Mouse (Mus musculus): Measurements from ENCODE around the gene Rtn1.

Gene Rtn1

DNA sequence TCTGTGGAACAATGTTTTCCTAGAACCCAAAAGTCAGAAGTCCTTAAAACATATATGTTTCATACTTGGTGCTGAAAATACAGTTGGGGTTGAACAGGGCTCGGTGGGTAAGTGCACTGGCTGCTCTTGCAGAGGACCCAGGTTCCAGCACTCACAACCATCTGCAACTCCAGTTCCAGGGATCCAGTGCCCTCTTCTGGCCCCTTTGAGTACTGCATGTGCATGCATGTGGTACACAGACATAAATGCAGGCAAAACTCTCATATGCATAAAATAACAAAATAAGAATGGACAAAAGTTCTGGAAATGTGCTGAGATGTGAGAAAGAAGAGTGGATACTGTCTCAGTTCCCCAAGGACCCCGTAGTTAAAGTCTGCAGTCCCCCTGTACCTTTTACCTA is 141.2 kb downstream of the Rtn1 start:
- no peak for DNase-seq

DNA sequence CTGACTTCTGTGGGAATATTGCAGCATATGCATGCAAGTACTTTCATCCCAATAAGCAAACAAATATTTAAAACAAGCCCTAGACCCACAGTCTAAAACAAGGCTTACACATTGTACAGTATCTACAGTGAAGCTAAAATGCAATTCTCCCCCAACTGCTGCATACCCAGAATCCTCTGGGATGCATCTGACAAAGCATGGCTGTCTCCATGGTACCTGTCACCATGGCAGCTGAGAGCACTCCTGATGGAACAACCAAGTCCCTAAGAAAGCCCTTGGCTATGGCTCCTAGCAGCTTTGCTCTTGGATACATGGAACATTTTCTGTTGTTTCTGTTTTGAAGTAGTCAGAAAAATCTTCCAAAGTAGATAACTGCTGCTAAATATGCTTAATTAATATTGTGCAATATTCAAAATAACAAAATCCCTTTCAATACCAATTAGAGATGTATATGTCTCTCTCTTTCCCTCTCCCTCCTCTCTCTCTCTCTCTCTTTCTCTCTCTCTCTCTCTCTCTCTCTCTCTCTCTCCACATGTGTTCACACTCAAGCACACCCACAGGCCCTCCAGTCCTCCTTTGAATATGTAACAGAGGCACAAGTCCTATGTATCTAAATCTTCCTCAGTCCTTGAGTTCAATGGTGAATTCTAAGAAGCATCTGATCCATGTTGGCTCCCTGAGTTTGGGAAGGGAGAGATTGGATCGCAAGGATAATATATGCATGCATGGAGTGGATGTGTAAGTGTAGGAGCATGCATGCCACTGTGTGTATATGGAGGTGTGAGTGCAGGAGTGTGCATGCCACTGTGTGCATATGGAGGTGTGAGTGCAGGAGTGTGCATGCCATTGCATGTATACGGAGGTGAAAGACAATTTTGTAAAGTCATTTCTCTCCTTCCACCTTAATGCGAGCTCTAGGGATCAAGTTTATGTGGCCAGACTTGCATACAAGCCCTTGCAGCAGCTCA is 143.3 kb downstream of the Rtn1 start:
- DNase-seq, result peak; percentile 80

DNA sequence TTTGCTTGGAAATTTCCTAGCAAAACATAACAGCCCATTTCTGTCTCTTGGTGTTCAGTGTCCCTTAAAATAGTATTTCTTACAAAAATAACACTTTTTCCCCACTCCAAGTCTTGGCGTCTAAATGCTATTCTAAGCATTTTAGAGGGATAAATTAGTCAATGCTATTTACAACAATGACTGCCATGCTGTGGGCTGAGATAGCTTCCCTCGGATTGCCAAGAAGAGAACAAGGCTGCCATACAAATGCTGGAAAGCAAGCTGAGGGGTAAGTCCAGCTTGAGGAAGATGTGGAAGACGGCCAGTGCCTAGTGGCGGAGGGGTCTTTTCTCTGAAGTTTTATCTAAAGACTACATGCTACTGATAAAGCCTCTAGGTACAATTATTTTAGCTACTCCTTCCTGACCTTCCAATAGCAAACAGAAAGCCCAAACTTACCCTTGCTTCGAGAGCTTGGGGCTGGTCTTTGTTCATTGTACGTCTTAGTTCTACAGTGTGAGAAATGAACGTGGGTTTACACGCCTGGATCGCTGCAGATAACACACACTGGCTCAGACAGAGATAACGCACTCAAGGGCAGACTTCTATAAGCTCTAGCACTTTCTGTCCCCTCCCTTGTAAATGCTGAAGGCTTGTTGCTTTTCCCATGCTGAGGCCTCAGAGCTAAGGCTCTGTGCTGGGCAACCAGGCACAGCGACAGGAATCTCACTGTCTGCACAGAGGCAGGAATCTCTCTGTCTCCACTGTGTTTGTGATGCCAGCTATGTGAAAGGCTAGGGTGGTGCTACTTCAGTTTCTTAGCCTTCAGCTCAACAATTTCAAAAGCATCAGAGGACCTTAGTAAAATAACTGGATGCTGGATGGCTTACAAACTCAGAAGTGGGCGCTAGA is 145.4 kb downstream of the Rtn1 start:
- no peak for DNase-seq

DNA sequence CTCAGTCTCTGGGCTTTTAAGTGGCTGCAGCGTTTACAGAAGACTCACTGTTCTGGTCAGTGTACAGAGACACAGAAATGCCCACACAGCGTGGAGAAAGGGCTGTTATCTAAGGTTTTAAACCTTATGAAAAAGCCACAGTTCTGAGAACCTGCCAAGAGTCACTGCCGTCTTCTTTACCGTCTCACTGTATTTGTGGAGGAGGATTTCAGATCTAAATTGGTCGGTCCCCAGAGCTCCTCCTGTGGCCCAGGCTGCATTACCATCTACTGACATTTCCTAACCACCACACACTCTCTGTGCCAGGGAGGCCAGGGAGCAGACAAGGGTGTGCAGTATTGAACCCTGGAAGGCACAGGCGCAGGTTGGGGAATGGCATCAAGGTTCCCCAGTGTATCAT is 151.9 kb downstream of the Rtn1 start:
- no peak for DNase-seq

DNA sequence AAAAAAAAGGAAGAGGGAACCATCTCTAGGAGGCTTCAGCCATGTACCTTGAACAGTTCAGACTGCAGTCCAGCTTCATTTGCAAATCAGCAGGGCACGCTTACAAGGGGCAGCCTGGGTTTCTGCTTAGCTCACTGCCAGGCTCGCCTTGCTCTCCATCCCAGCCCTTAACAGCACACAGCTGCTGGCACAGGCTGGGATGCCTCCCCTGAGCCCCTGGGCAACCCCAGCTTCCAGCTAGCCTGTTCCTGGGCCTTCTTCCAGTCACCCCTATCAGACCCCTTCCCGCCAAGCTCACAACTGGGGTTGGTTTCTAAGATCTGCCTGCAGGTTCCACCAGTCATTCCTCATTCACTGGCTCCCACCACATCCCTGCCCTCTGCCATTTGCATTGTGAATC is 155.8 kb downstream of the Rtn1 start:
- DNase-seq, result no peak

DNA sequence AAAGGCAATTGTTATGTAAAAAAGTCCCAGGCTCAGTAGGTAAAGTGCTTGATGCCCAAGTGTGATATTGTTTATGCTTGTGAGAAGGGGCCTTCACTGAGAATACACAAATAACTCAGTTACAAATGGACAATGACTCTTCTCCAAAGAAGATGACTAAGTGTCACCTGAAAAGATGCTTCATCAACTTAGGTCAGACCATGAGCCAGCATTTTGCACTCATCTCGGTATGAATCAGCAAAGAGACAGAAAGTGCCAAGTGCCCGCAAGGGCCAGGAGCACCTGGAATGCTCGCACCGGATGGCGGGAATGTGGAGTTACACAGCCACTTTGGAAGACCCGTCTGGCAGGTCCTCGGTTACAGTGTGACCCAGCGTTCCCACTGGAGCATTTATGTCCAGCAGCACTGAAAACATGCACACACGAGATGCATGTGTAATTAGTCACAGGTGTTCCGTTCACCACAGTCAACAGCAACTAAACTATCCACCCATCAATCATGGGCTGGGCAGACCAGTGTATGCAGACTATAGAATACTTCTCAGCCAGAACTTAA is 156.9 kb downstream of the Rtn1 start:
- no peak for DNase-seq

DNA sequence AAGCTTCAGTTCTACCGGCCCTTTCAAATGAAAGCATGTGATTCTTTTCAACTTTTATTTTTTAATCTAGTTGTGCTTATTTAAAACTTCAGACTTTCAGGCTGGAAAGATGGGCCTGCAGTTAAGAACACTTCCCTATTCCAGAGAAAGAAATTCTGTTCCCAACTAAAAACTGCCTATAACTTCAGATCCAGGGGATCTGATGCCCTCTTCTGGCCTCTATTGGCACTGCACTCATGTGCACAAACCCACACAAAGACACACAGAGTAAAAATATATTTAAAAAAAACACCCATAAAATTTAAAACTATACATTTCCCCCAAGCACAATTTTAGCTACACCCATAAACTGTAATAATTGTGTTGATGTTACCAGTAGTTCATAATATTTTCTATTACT is 163.9 kb downstream of the Rtn1 start:
- no peak for DNase-seq

DNA sequence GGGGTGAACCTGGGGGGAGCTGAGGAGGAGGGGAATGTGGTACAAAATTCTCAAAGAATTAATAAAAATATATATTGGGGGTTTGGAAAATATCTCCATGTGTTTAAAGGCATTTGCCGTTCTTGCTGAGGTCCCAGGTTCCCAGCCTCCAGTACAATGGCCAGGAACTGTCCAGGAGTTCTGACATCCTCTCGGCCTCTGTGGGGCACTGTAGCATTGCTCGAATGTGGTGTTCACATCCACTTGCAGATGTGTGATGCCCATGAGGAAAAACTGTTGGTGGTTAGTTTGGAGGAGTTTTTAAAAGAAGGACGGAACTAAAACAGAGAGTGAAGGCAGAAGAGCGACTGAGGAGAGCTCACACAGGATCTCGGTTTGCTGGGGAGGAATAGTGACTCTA is 166.0 kb downstream of the Rtn1 start:
- no peak for DNase-seq

DNA sequence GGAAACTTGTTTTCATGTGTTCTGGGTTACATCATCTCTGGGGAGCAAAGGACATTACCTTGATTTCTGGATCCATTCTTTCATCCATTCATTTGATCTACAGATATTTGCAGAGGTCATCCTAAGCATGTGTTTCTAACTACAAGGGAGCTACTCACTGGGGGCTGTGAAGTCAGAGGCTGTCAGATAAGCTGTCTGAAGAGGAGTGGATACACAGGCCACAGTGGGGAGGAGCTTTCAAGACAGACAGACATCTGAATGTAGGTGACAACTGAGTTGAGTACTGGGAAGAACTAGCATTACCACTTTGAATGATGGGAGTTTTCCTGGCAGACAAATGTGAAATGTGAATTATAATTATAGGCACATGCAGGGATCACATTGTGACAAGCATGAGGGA is 168.3 kb downstream of the Rtn1 start:
- no peak for DNase-seq

DNA sequence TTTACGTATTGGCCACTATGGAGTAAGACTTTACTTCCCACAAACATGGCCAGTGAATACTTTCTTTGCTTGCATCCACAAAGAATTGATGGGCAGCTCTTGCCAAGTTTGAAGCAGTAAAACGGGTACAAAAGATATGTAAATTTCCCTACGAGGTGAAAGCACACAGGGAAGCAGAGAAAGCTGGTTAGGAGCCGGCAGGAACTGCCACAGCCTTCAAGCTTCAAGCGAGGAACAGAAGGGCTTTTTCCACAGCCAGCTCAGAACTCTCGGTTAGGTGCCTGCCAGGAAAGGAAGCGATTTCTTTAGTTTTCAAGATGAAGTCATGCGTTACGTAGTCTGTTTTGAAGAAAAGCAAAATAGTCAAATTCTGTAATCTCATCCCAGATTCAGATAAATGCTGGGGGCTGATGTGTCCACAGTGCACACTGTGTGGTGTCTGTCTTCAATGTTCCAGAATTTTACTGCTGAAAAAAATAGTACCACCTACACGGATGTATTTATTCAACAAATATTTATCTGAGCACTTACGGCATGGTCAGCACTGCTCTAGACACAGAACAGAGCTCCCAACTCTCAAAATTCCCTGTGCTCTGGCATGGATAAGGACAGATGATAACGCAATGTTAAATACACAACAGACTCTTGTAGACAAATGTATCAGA is 169.5 kb downstream of the Rtn1 start:
- DNase-seq, result no peak

DNA sequence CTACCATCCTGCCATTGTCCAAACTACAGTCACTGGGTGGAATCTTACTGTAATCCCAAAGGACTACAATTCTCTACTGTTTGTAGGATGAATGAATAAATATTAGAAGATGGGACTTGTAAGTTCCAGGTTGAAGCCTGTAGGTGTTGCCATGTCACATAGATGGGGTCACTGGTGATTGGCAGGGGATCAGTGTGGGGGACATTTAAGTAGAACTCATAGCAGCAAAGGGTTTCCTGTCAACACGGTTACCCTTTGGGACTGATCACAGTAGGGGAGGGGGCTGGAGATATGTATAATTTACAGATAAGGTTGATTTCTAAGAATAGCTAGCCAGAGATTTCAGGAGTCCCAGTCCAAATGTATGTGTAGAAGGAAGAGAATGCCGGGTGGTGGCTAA is 171.6 kb downstream of the Rtn1 start:
- no peak for DNase-seq

DNA sequence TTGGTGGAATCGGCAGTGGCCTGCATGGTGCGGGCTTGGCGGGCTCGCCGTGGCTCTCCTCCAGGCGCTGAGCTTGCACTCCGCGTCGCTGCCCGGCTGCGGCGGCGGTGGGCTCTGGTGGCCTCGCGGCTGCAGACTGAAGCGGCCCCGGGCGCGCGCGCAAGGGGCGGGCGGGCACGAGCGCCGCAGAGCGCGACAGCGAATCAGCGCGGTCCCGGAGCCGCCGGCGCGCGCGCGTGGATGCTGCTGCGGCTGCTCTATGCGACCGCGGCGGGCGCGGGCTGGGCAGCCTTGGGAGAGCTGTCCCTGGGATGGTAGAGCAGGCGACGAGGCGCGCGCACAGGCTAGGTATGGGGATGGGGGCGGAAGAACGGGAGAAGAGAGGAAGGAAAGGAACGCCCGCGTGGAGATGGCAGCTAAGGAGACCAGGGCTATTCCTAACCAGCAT is 172.3 kb downstream of the Rtn1 start:
- DNase-seq, result peak; percentile 93

DNA sequence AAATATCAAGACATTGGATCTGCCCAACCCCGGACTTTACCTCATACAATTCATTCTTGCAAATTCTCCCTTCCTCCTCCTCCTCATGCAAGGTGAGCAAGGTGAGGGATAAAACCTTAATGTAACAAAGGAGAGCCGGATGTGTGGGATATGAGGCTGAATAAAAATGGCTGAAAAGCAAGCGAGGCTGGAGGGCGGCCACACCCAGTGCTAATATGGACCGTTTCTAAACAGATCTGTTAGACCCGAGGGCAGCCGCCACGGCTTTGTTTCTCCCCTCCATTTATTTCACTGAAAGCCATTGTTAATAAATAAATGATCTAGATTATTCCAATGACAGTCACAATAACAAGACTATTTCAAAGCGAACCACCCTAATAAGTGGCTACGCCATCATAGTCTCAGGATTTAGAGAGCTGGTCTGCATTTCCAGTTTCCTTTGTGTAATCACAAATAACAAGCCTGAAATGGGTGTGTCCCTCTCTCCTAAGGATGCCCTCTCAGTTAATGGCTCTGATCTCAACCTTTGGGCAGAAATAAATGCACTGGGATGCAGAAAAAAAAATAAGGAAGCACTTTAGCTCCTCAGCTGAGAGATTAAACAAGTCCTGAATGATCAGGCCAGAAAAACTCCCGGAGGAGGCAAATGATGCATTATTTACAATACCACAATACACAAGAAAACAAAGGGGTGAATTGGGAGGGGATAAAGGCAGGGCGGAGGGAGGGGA is 173.1 kb downstream of the Rtn1 start:
- peak; percentile 47 for DNase-seq

DNA sequence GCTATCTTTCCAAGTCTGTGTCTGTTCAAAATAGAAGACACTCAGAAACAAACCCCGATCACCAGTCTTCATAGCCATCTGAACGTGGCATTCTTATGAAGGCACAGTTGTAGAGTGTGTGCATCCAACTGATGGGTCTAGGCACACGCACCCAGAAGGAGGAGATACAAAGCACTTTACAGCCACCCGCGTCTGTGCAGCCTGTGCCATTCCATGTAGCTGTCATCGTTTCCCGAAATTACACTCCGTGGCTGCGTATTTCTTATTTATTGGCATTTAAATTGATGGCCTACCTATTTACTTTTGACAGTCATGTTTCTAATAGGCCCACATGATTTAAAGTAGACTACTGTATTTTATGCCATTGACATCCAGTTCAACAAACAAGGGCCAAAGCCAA is 173.9 kb downstream of the Rtn1 start:
- DNase-seq, result no peak

DNA sequence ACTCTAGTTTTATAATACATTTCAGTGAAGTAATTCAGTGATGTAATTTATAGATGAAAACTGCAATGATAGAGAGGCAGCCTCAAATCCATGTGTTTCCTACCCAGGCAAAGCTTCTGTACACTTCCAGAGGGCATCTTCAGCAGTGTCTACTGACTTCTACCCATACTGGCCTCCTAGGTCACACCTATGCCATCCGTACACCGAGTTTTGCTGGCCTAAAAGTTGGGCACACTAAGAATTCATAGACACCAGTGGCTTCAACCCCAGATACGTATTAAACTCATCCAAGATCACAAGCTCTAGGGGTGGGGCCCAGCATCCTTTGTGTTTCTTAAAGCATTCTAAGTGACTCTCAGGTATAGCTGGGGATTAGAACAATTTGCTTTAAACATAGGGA is 174.7 kb downstream of the Rtn1 start:
- DNase-seq, result no peak

DNA sequence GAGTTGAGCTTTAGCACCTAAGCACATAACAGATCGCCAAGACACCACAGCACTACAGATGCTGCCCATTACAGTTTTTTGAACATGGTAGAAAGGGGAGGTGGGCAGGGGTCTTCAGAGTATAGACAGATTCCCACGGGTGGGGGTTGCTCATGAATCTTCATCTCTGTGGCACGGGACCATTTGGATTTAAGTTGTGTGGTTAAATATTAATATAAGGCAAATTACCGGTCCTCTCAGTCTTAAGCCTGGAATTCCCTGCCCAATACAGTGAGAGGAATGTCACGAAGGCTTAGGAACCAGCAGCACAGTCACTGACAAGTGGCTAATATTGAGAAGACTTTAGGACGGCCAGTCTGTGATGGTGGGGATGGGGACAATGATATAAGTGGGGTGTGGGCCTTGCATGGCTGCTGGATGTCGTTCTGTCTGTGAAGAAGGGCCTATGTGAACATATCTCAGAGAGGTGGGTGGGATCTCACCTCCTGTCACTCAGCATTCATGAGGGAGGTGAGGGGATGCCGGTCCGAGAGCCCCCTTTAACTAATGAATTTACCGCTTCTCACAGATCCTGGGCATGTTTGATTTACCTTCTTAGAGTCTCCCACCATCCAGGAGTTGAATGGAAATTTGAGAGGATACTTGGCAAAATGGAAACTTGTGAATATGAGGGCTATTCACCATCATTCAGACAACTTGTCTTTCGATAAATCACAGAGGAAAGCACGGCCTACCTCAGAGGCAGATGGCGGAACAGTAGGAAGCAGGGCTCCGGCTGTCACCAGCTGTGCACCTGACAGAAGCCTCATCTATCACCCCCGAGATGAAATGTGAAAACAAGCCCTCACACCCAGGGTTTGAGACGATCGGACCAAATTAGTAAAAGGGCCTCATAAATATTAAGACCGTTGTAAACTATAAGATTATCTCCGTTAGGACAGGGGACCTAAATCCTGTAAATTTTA is 175.7 kb downstream of the Rtn1 start:
- DNase-seq, result no peak

DNA sequence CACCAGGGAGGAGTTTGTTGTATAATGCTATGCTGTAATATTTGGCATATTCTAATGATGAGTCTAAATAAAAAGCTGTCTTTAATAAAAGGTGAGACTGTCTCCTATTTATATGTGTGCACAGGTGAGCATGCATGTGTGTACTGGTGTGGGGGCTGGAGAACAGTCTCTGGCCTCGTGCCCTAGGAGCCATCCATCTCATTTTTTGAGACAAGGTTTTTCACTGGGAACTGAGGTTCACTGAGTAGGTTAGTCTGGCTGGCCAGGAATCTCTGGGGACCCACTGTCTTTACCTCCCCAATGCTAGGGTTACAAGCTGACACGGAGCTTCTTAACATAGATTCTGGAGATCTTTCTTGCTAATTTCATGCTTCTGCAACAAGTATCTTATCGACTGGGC is 176.7 kb downstream of the Rtn1 start:
- no peak for DNase-seq

DNA sequence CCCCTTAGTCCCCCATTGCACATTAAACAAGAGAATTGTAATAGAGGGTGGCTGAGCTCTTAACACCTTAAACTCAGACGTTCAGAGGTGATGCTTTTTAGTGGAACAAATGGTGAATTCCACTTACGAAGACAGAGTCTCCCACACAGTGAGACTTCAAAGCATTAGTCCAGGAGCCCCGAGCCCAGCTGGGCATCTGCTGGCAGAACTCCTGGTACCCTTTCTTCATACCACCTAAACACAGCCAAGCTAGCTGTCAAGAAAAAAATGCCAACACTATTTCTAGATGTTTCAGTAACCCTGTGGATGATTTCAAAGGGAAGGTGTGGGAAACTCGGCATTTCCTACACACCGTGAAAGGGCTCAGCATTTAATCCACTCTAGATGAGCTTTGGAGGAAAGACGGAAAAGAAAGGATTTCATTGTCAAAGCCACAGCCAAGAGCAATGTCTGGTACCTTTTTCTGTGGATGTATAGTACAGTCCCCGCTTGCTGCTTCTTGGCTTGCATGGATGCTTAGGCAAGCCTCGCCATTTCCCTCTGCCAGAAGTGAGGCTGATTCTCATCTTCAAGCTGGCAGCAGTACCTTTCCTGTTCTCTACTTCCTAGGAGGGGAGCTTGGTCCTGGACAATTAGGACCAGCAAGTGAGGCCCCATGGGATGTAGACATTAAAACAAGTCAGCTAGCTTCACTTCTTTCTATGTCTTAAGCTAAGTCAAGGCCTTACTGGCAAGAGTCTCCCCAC is 179.2 kb downstream of the Rtn1 start:
- no peak for DNase-seq

DNA sequence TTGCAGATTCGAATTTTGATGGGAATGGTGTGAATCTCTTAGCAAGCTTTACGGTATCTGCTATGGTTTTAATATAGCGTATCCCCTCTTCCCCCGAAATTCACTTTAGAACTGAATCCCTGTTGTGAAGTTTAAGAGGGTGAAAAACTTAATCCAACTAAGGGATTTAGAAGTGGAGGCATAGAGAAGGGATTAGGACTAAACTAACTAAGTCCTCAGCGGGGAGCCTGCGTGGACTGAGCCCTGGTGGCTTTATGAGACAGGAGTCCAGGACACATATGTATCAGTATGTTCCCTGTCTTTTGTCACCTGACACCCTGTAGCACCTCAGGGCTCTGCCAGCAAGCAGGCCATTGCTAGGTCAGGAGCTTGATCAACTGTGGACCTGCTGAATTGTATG is 181.1 kb downstream of the Rtn1 start:
- peak; percentile 68 for DNase-seq

DNA sequence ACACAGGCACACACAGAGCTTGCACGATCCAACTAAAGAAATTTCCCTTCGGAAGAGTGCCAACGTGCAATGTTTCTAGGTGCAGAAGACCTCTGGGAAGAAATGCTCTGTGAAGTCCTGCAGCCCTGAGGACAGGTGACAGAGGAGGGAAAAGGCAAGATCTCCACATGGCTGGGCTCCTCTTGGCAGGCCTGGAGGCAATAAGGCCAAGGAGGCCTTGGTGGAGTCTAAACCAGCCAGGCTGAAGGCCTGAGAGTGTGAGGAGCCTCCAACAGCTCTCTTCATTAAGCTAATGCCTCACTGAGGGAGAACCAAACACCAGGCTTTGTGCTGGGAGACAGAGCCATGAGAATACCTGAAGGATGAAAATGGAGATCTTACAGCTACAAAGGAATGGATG is 183.5 kb downstream of the Rtn1 start:
- no peak for DNase-seq

Measured in retina, postnatal 1 day (tissue).